In genomic region chr9:120632821-120633220, GRCm38 (mm10) we compare ENCODE assay signal across 17 mouse cellular contexts.
DNase-seq lines count a peak whose midpoint lies in the region; ATAC-seq and TF ChIP-seq lines count a peak whose summit lies in the region.
"Had no signal": no experiment of that assay in that cellular context is flagged by ENCODE, and none has a peak within 500 bp of the region (broad histone marks: within the 10 kb centered on the region; RNA-seq: fewer than 3 reads in every experiment).

No protein-coding gene starts in this region.

- no peak overlapping the region for H3K4me2 ChIP-seq in midbrain, postnatal 0 days (ENCODE audit: low read depth, low read length, poor library complexity, severe bottlenecking)
- H3K4me2 ChIP-seq: hindbrain, embryonic 13.5 days; limb, embryonic 13.5 days; midbrain, embryonic 15.5 days had no signal

- no peaks in the 10 kb centered on the region for H3K36me3 ChIP-seq in midbrain, postnatal 0 days (ENCODE audit: insufficient read depth, low read length)
- no peaks in the 10 kb centered on the region for H3K36me3 ChIP-seq in midbrain, embryonic 10.5 days
- H3K36me3 ChIP-seq: hindbrain, embryonic 13.5 days; limb, embryonic 13.5 days; midbrain, embryonic 15.5 days had no signal

- H3K27ac ChIP-seq in midbrain, postnatal 0 days (ENCODE audit: low read depth, low read length) = no peak overlapping the region
- no peak overlapping the region for H3K27ac ChIP-seq in midbrain, embryonic 10.5 days (replicated peaks)
- H3K27ac ChIP-seq: hindbrain, embryonic 13.5 days; limb, embryonic 13.5 days; liver, embryonic 14.5 days; midbrain, embryonic 15.5 days had no signal

- no peak overlapping the region for H3K9ac ChIP-seq in midbrain, postnatal 0 days (replicated peaks; ENCODE audit: low read length, poor library complexity, severe bottlenecking)
- H3K9ac ChIP-seq: forebrain, postnatal 0 days; hindbrain, embryonic 13.5 days; limb, embryonic 13.5 days; liver, embryonic 14.5 days; midbrain, embryonic 15.5 days had no signal

- no peaks in the 10 kb centered on the region for H3K27me3 ChIP-seq in midbrain, postnatal 0 days (ENCODE audit: insufficient read depth, low read length)
- no peaks in the 10 kb centered on the region for H3K27me3 ChIP-seq in midbrain, embryonic 10.5 days (ENCODE audit: low read depth, poor library complexity, severe bottlenecking)
- H3K27me3 ChIP-seq: hindbrain, embryonic 13.5 days; limb, embryonic 13.5 days; midbrain, embryonic 15.5 days had no signal

- H3K9me3 ChIP-seq in midbrain, postnatal 0 days (ENCODE audit: low read length) = no peaks in the 10 kb centered on the region
- 0 out of 2 replicates have a peak, but pooled peaks cover 10% of the 10 kb centered on the region for H3K9me3 ChIP-seq in midbrain, embryonic 10.5 days (replicated peaks)
- H3K9me3 ChIP-seq: midbrain, embryonic 15.5 days had no signal

- H3K4me1 ChIP-seq in midbrain, postnatal 0 days (ENCODE audit: insufficient read depth, low read length) = no peaks in the 10 kb centered on the region
- H3K4me1 ChIP-seq in midbrain, embryonic 10.5 days = peaks cover 22% of the 10 kb centered on the region

- intact Hi-C loops in left cerebral cortex, postnatal 25 days (cut with DNase I) = no loop called here

- 40% methylated on average over 10 of the region's 10 CpGs for WGBS in midbrain, postnatal 0 days
- WGBS in midbrain, embryonic 10.5 days = 85% methylated on average over 10 of the region's 10 CpGs

- ATAC-seq in midbrain, postnatal 0 days (ENCODE audit: low FRiP score) = no peak
- no peak for ATAC-seq in megakaryocyte-erythroid progenitor cell, adult 5-6 weeks (replicated peaks; ENCODE audit: low FRiP score, low TSS enrichment, poor library complexity, severe bottlenecking)
- ATAC-seq: forebrain, postnatal 0 days; intestine, postnatal 0 days; midbrain, embryonic 15.5 days had no signal

- DNase-seq in frontal cortex, adult 2 months (ENCODE audit: extremely low spot score in 1 of 2, low spot score in 1 of 2) = peak; percentile 54 to 78
- DNase-seq in frontal cortex, postnatal 25 days (ENCODE audit: low spot score in 2 of 2) = no peak
- DNase-seq in midbrain, postnatal 0 days (ENCODE audit: low spot score) = peak; percentile 37
- no peak for DNase-seq in midbrain, embryonic 10.5 days (ENCODE audit: low spot score)
- DNase-seq in left cerebral cortex, postnatal 25 days (ENCODE audit: low spot score in 2 of 2) = peak; percentile 54 to 84
- DNase-seq in telencephalon, adult 2 months (ENCODE audit: low read depth, low spot score) = peak; percentile 75
- DNase-seq in spleen, postnatal 14 days (ENCODE audit: low spot score in 2 of 2) = no peak
- DNase-seq: adrenal gland, postnatal 25 days; cerebellum, adult 8-10 months; forebrain, postnatal 0 days; kidney, postnatal 10 days had no signal

- no peak for TF ChIP-seq CTCF in midbrain, postnatal 0 days (IDR thresholded peaks at IDR 0.05)

- no peak overlapping the region for H3K4me3 ChIP-seq in midbrain, postnatal 0 days (ENCODE audit: low read depth, low read length)
- H3K4me3 ChIP-seq in midbrain, embryonic 10.5 days = no peak overlapping the region
- H3K4me3 ChIP-seq: hindbrain, embryonic 13.5 days; limb, embryonic 13.5 days; midbrain, embryonic 15.5 days had no signal

Comparison
In these comparisons a context has a peak if more than half of its experiments do, and no peak if none do; other contexts are left out.
1. DNase-seq: peak in frontal cortex, adult 2 months (2 of 2), midbrain, postnatal 0 days (single experiment), left cerebral cortex, postnatal 25 days (2 of 2) and telencephalon, adult 2 months (single experiment); none in frontal cortex, postnatal 25 days (0 of 2), midbrain, embryonic 10.5 days (single experiment) and spleen, postnatal 14 days (0 of 2).